In the genomic region with DNA sequence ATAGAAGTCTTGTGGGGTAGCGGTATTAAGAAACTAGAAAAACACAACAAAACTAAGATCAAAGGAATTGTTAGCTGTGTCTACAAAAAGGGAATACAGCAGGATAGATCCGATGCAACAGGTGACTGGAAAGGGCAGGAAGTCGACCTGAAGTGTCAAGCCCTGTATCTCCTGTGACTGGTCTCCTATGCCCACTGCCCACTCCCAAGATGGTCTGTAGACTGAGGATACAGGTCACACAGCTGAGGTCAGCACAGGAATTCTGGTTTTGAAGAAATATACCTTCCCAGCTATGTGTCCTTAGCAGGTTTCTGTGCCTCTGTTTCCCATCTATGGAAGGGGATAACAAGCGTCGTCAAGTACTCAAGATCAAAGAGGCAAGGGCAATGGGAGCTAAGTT, we compare ENCODE assay signal across 12 mouse cellular contexts. TPM values are rescaled to one million over a fixed set of nuclear protein-coding genes. Genes with fewer than 3 reads are reported as not detected.
DNase-seq lines count a peak whose midpoint lies in the region; ATAC-seq and TF ChIP-seq lines count a peak whose summit lies in the region.
"Had no signal": no experiment of that assay in that cellular context is flagged by ENCODE, and none has a peak within 500 bp of the region (broad histone marks: within the 10 kb centered on the region; RNA-seq: fewer than 3 reads in every experiment).

No protein-coding gene starts in this region.

- peaks cover 10% of the 10 kb centered on the region; the same call in 1 of the 2 replicates for H3K27me3 ChIP-seq in heart, embryonic 13.5 days (replicated peaks)
- H3K27me3 ChIP-seq in heart, adult 2 months (ENCODE audit: control insufficient read depth, insufficient read depth, low read length): no peaks in the 10 kb centered on the region
- H3K27me3 ChIP-seq in embryonic facial prominence, embryonic 15.5 days: no peaks in the 10 kb centered on the region
- no peaks in the 10 kb centered on the region for H3K27me3 ChIP-seq in hindbrain, postnatal 0 days (ENCODE audit: insufficient read depth, low read length)
- no peaks in the 10 kb centered on the region for H3K27me3 ChIP-seq in midbrain, embryonic 16.5 days (ENCODE audit: control insufficient read depth, insufficient read depth, low read depth, low read length)

- ATAC-seq in heart, embryonic 13.5 days (ENCODE audit: extremely low read depth, insufficient number of reproducible peaks, low FRiP score, low TSS enrichment): no peak
- ATAC-seq in embryonic facial prominence, embryonic 15.5 days (ENCODE audit: insufficient number of reproducible peaks, low FRiP score, low TSS enrichment, low read depth): no peak
- no peak for ATAC-seq in hindbrain, postnatal 0 days
- no peak for ATAC-seq in midbrain, embryonic 16.5 days
- ATAC-seq in granulocyte monocyte progenitor cell, adult 5-6 weeks (replicated peaks; ENCODE audit: poor library complexity, severe bottlenecking): no peak

- H3K4me3 ChIP-seq in heart, embryonic 13.5 days: peak overlapping the region; percentile 97; the same call in 1 of the 2 replicates
- H3K4me3 ChIP-seq in heart, adult 2 months: no peak overlapping the region
- peak overlapping the region; percentile 96; the same call in 1 of the 2 replicates for H3K4me3 ChIP-seq in embryonic facial prominence, embryonic 15.5 days (replicated peaks)
- peak overlapping the region; percentile 95; the same call in 1 of the 2 replicates for H3K4me3 ChIP-seq in hindbrain, postnatal 0 days (ENCODE audit: low read length)
- peak overlapping the region; percentile 92; the same call in 1 of the 2 replicates for H3K4me3 ChIP-seq in midbrain, embryonic 16.5 days (ENCODE audit: low read depth, low read length)

- H3K27ac ChIP-seq in heart, embryonic 13.5 days (replicated peaks): no peak overlapping the region
- no peak overlapping the region for H3K27ac ChIP-seq in heart, adult 2 months
- no peak overlapping the region for H3K27ac ChIP-seq in embryonic facial prominence, embryonic 15.5 days (replicated peaks)
- peak overlapping the region; percentile 100; the same call in 1 of the 2 replicates for H3K27ac ChIP-seq in hindbrain, postnatal 0 days
- peak overlapping the region; percentile 100 for H3K27ac ChIP-seq in midbrain, embryonic 16.5 days (ENCODE audit: low read length)

- 86% methylated on average over 5 of the region's 5 CpGs for WGBS in heart, embryonic 13.5 days
- 94% methylated on average over 5 of the region's 5 CpGs for WGBS in heart, adult 2 months
- WGBS in embryonic facial prominence, embryonic 15.5 days: 85% methylated on average over 5 of the region's 5 CpGs
- WGBS in hindbrain, postnatal 0 days: 96% methylated on average over 5 of the region's 5 CpGs
- WGBS in midbrain, embryonic 16.5 days: 95% methylated on average over 5 of the region's 5 CpGs

- H3K9ac ChIP-seq in heart, embryonic 13.5 days: no peak overlapping the region
- H3K9ac ChIP-seq in heart, adult 2 months (ENCODE audit: low read depth, low read length): no peak overlapping the region
- H3K9ac ChIP-seq in embryonic facial prominence, embryonic 15.5 days: no peak overlapping the region
- no peak overlapping the region; the same call in 1 of the 2 replicates for H3K9ac ChIP-seq in hindbrain, postnatal 0 days (replicated peaks; ENCODE audit: low read length)
- H3K9ac ChIP-seq in midbrain, embryonic 16.5 days (ENCODE audit: low read depth, low read length): peak overlapping the region; percentile 100; the same call in 1 of the 2 replicates

- H3K4me1 ChIP-seq in heart, embryonic 13.5 days: peaks cover 23% of the 10 kb centered on the region
- H3K4me1 ChIP-seq in heart, adult 2 months (ENCODE audit: control insufficient read depth, insufficient read depth, low read length): peaks cover 7% of the 10 kb centered on the region
- peaks cover 12% of the 10 kb centered on the region for H3K4me1 ChIP-seq in embryonic facial prominence, embryonic 15.5 days
- peaks cover 16% of the 10 kb centered on the region for H3K4me1 ChIP-seq in hindbrain, postnatal 0 days (ENCODE audit: insufficient read depth, low read length)
- H3K4me1 ChIP-seq in midbrain, embryonic 16.5 days (ENCODE audit: control insufficient read depth, insufficient read depth, low read length): peaks cover 25% of the 10 kb centered on the region

- H3K4me2 ChIP-seq in heart, embryonic 13.5 days: peak overlapping the region; percentile 79
- peak overlapping the region; percentile 88; the same call in 1 of the 2 replicates for H3K4me2 ChIP-seq in embryonic facial prominence, embryonic 15.5 days (replicated peaks)
- H3K4me2 ChIP-seq in hindbrain, postnatal 0 days (ENCODE audit: low read depth, low read length): peak overlapping the region; percentile 63
- peak overlapping the region; percentile 70 for H3K4me2 ChIP-seq in midbrain, embryonic 16.5 days (ENCODE audit: low read length)

- TF ChIP-seq CTCF in heart, adult 2 months (IDR thresholded peaks at IDR 0.05): no peak
- no peak for TF ChIP-seq CTCF in hindbrain, postnatal 0 days (IDR thresholded peaks at IDR 0.05; ENCODE audit: low read depth)

- H3K36me3 ChIP-seq in heart, embryonic 13.5 days: 0 out of 2 replicates have a peak, but pooled peaks cover 5% of the 10 kb centered on the region
- peaks cover 3% of the 10 kb centered on the region for H3K36me3 ChIP-seq in heart, adult 2 months (ENCODE audit: control insufficient read depth, insufficient read depth, low read length)
- H3K36me3 ChIP-seq in embryonic facial prominence, embryonic 15.5 days: peaks cover 6% of the 10 kb centered on the region
- H3K36me3 ChIP-seq in hindbrain, postnatal 0 days (ENCODE audit: insufficient read depth, low read length): no peaks in the 10 kb centered on the region
- no peaks in the 10 kb centered on the region for H3K36me3 ChIP-seq in midbrain, embryonic 16.5 days (ENCODE audit: control insufficient read depth, insufficient read depth, low read length)

- DNase-seq in heart, adult 2 months: no peak
- no peak for DNase-seq in hindbrain, postnatal 0 days (ENCODE audit: low spot score)
- DNase-seq in left cerebral cortex, postnatal 10 days (ENCODE audit: extremely low spot score in 1 of 2, low spot score in 2 of 2): no peak
- no peak for DNase-seq in adrenal gland, postnatal 25 days
- DNase-seq: adrenal gland, adult 8-10 months; kidney, adult 11 months; lung, postnatal 14 days; right cerebral cortex, postnatal 14 days had no signal

- H3K9me3 ChIP-seq in heart, embryonic 13.5 days: no peaks in the 10 kb centered on the region
- no peaks in the 10 kb centered on the region for H3K9me3 ChIP-seq in embryonic facial prominence, embryonic 15.5 days (replicated peaks)
- no peaks in the 10 kb centered on the region for H3K9me3 ChIP-seq in hindbrain, postnatal 0 days (ENCODE audit: low read length)
- no peaks in the 10 kb centered on the region for H3K9me3 ChIP-seq in midbrain, embryonic 16.5 days (replicated peaks; ENCODE audit: control insufficient read depth, low read length, poor library complexity, severe bottlenecking)

- H3K79me2 ChIP-seq in heart, adult 2 months (replicated peaks; ENCODE audit: control insufficient read depth, insufficient read depth, low read length): no peaks in the 10 kb centered on the region

- no peak for TF ChIP-seq EP300 in heart, adult 2 months (IDR thresholded peaks at IDR 0.05; ENCODE audit: insufficient read depth, low read depth, low read length)

- TF ChIP-seq POLR2A in heart, adult 2 months (IDR thresholded peaks at IDR 0.05; ENCODE audit: insufficient read depth, low read depth, low read length): no peak

- intact Hi-C loops in heart, adult 2 months (cut with DNase I): loop anchor here (2.0 to 5.0 kb wide), 2 partner anchors 42 to 444 kb away; partner anchors contain the start of gene Cpt1a
- intact Hi-C loops in left cerebral cortex, postnatal 10 days (cut with DNase I): loop anchor here (5.0 kb wide), 1 partner anchor 44 kb away; no protein-coding TSS in a partner anchor

RNA-seq across cellular contexts. Expression of gene Kmt5b, which starts 0.8 kb away (rescaled TPM):
- polyA plus RNA-seq in heart, embryonic 13.5 days (2015; fragmentation: Nextera tagmentation; extraction: Ambion mirVana): 17.7 and 17.9 TPM in 2 replicates
- 10 to 100 TPM; 27.9 to 30.6 TPM for total RNA-seq in heart, adult 2 months (2021)
- 9.3 and 13.7 TPM in 2 replicates for polyA plus RNA-seq in heart, adult 2 months (2012; rRNA removed)
- polyA plus RNA-seq in embryonic facial prominence, embryonic 15.5 days (2015; fragmentation: Nextera tagmentation; extraction: Ambion mirVana): 24.7 and 29.3 TPM in 2 replicates
- total RNA-seq in hindbrain, postnatal 0 days (2014; rRNA removed): 43.5 and 54.8 TPM in 2 replicates
- polyA plus RNA-seq in hindbrain, postnatal 0 days (2015; fragmentation: Nextera tagmentation; extraction: Ambion mirVana): 32.8 and 35.0 TPM in 2 replicates
- 50.3 and 59.6 TPM in 2 replicates for polyA plus RNA-seq in midbrain, embryonic 16.5 days (2015; fragmentation: Nextera tagmentation; extraction: Ambion mirVana)
- total RNA-seq in left cerebral cortex, postnatal 10 days (2021): 10 to 100 TPM; 56.2 to 62.9 TPM
- 72.1 and 75.9 TPM in 2 replicates for total RNA-seq in adrenal gland, postnatal 25 days (2021)
- total RNA-seq in granulocyte monocyte progenitor cell, adult 5-6 weeks (2014; fragmentation: Nextera tagmentation): 28.2 and 38.5 TPM in 2 replicates
- total RNA-seq in granulocyte monocyte progenitor cell, adult 5-6 weeks (2017): 37.0 and 41.4 TPM in 2 replicates

RNA-seq across cellular contexts. Expression of gene 1810055G02Rik, which starts 58.3 kb away (rescaled TPM):
- 24.1 and 26.2 TPM in 2 replicates for polyA plus RNA-seq in heart, embryonic 13.5 days (2015; fragmentation: Nextera tagmentation; extraction: Ambion mirVana)
- total RNA-seq in heart, adult 2 months (2021): 1 to 10 TPM; 8.1 to 8.3 TPM
- 17.9 and 23.3 TPM in 2 replicates for polyA plus RNA-seq in heart, adult 2 months (2012; rRNA removed)
- polyA plus RNA-seq in embryonic facial prominence, embryonic 15.5 days (2015; fragmentation: Nextera tagmentation; extraction: Ambion mirVana): 54.4 and 55.9 TPM in 2 replicates
- 57.7 and 60.8 TPM in 2 replicates for total RNA-seq in hindbrain, postnatal 0 days (2014; rRNA removed)
- polyA plus RNA-seq in hindbrain, postnatal 0 days (2015; fragmentation: Nextera tagmentation; extraction: Ambion mirVana): 33.3 and 37.2 TPM in 2 replicates
- polyA plus RNA-seq in midbrain, embryonic 16.5 days (2015; fragmentation: Nextera tagmentation; extraction: Ambion mirVana): 33.3 and 33.4 TPM in 2 replicates
- total RNA-seq in left cerebral cortex, postnatal 10 days (2021): 10 to 100 TPM; 47.5 TPM
- 21.2 and 30.4 TPM in 2 replicates for total RNA-seq in adrenal gland, postnatal 25 days (2021)
- total RNA-seq in granulocyte monocyte progenitor cell, adult 5-6 weeks (2014; fragmentation: Nextera tagmentation): 10.0 and 13.4 TPM in 2 replicates
- 4.5 and 9.0 TPM in 2 replicates for total RNA-seq in granulocyte monocyte progenitor cell, adult 5-6 weeks (2017)

Comparison
In these comparisons a context has a peak if more than half of its experiments do, and no peak if none do; other contexts are left out.
1. H3K27ac ChIP-seq: peak in hindbrain, postnatal 0 days (single experiment) and midbrain, embryonic 16.5 days (single experiment); none in heart, embryonic 13.5 days (single experiment), heart, adult 2 months (single experiment) and embryonic facial prominence, embryonic 15.5 days (single experiment).
2. Peak in every context shown above with its lines, with median percentiles within 50 percentile points of each other: H3K4me2 ChIP-seq.